Mouse (Mus musculus) neural tube, embryonic 15.5 days (tissue): ENCODE measurements around the gene Wwox. TPM values are rescaled to one million over a fixed set of nuclear protein-coding genes. Genes with fewer than 3 reads are reported as not detected.

Source experiments
- ATAC-seq: fragments of 200-750 bp; cut with Nextera tagmentation; 2 replicates; pipeline ENCODE4 v1.8.0; 2017; ENCODE audit warnings: mild to moderate bottlenecking, moderate TSS enrichment, moderate library complexity; ENCODE audit not compliant: low FRiP score
- H3K27ac ChIP-seq: fragments of 300-500 bp; sonication (generic); replicated peaks from 2 replicates; pipeline ENCODE4 v1.5.1; 2015; ENCODE audit warnings: mild to moderate bottlenecking, inconsistent platforms
- H3K27me3 ChIP-seq: fragments of 300-500 bp; sonication (generic); replicated peaks from 2 replicates; pipeline ENCODE4 v1.6.1; 2015; ENCODE audit warnings: inconsistent platforms
- H3K36me3 ChIP-seq: fragments of 300-500 bp; sonication (generic); 2 replicates; pipeline ENCODE4 v1.6.1; 2015; ENCODE audit warnings: inconsistent platforms
- H3K4me1 ChIP-seq: fragments of 300-500 bp; sonication (generic); 2 replicates; pipeline ENCODE4 v1.6.1; 2015; ENCODE audit warnings: inconsistent platforms
- H3K4me2 ChIP-seq: fragments of 300-500 bp; sonication (generic); 2 replicates; pipeline ENCODE4 v1.6.1; 2015; ENCODE audit warnings: inconsistent platforms, mild to moderate bottlenecking, moderate library complexity
- H3K4me3 ChIP-seq: fragments of 300-500 bp; sonication (generic); replicated peaks from 2 replicates; pipeline ENCODE4 v1.5.1; 2015; ENCODE audit warnings: mild to moderate bottlenecking, inconsistent platforms
- H3K9ac ChIP-seq: fragments of 300-500 bp; sonication (generic); replicated peaks from 2 replicates; pipeline ENCODE4 v1.6.1; 2015; ENCODE audit warnings: mild to moderate bottlenecking, inconsistent platforms
- H3K9me3 ChIP-seq: fragments of 300-500 bp; sonication (generic); replicated peaks from 2 replicates; pipeline ENCODE4 v1.6.1; 2016; ENCODE audit warnings: inconsistent platforms
- WGBS: fragments of 180-500 bp; shearing (Covaris S2); methylation state at CpG from one replicate; pipeline ENCODE4 v1.1.7; 2015; ENCODE audit warnings: mixed read lengths; 5-methylcytosine and 5-hydroxymethylcytosine counted together
- polyA plus RNA-seq: library from polyadenylated mRNA; unstranded; fragments of >200 nt; fragmentation: Nextera tagmentation; extraction: Ambion mirVana; gene quantifications from 2 replicates; pipeline ENCODE4 v1.2.1, GENCODE M21; 2015

Wwox gene
- polyA plus RNA-seq, 1 experiment from 2014 or later = 12.9 TPM

DNA sequence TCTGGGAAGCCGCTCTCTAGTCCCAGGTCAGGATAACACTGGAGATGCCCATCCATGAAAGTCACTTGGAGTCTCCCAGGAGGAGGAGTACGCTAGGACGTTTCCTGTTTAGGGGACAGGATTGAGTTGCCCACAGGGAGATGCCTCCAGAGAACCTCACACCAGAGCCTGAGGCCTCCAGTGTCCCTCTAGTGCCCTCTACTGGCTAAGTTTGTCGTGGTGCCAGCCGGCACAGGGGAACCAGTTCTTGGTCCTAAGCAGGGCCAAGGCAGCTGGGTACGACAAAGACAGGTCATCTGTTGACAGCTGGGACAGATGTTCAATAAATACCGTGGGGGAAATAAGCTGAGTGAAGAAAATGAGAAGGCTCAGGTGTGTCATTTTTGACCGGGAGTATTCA, 531.9 kb downstream of the Wwox start:
- Histone ChIP-seq H3K36me3 (no peaks in the 10 kb centered on the region), H3K9me3 (no peaks in the 10 kb centered on the region), H3K4me2 (no peak overlapping the region), H3K27me3 (0 out of 2 replicates have a peak, but pooled peaks cover 9% of the 10 kb centered on the region), H3K4me1 (peaks cover 7% of the 10 kb centered on the region), H3K27ac (no peak overlapping the region), H3K9ac (no peak overlapping the region), H3K4me3 (no peak overlapping the region)
- no peak for ATAC-seq
- 39% methylated on average over 8 of the region's 8 CpGs for WGBS

GRCm38 (mm10) chr8:114973002-114973461, 533.6 kb downstream of the Wwox start:
- Histone ChIP-seq H3K9ac (no peak overlapping the region), H3K27ac (no peak overlapping the region), H3K4me2 (no peak overlapping the region), H3K4me1 (peaks cover 7% of the 10 kb centered on the region), H3K27me3 (0 out of 2 replicates have a peak, but pooled peaks cover 9% of the 10 kb centered on the region), H3K36me3 (no peaks in the 10 kb centered on the region), H3K9me3 (no peaks in the 10 kb centered on the region), H3K4me3 (no peak overlapping the region)
- WGBS = 8% methylated on average over 12 of the region's 12 CpGs
- no peak for ATAC-seq

- no peak overlapping the region for H3K27ac ChIP-seq
- no peak overlapping the region for H3K9ac ChIP-seq
- no peak overlapping the region for H3K4me2 ChIP-seq
- H3K4me1 ChIP-seq = peaks cover 7% of the 10 kb centered on the region
- peaks cover 12% of the 10 kb centered on the region; the same call in 1 of the 2 replicates for H3K27me3 ChIP-seq
- 80% methylated on average over 5 of the region's 5 CpGs for WGBS
- no peak overlapping the region for H3K4me3 ChIP-seq
- no peaks in the 10 kb centered on the region for H3K9me3 ChIP-seq
- no peaks in the 10 kb centered on the region for H3K36me3 ChIP-seq
- no peak for ATAC-seq
Measured at GRCm38 (mm10) chr8:114974336-114974950, 535.0 kb downstream of the Wwox start.

- 87% methylated on average over 11 of the region's 11 CpGs for WGBS
Measured at GRCm38 (mm10) chr8:114977746-114978145, 538.3 kb downstream of the Wwox start.

GRCm38 (mm10) chr8:114978206-114978960, 538.9 kb downstream of the Wwox start:
- Histone ChIP-seq H3K27me3 (peaks cover 6% of the 10 kb centered on the region; the same call in 1 of the 2 replicates), H3K4me2 (no peak overlapping the region), H3K36me3 (no peaks in the 10 kb centered on the region), H3K27ac (no peak overlapping the region), H3K4me1 (no peaks in the 10 kb centered on the region; the same call in 1 of the 2 replicates), H3K4me3 (no peak overlapping the region), H3K9ac (no peak overlapping the region), H3K9me3 (no peaks in the 10 kb centered on the region)
- no peak for ATAC-seq
- 87% methylated on average over 15 of the region's 15 CpGs for WGBS

More at GRCm38 (mm10) chr8:114977746-114978145, 538.3 kb downstream of the Wwox start:
- no peak for ATAC-seq
- H3K4me3 ChIP-seq = no peak overlapping the region
- no peak overlapping the region for H3K4me2 ChIP-seq
- H3K9me3 ChIP-seq = no peaks in the 10 kb centered on the region
- no peak overlapping the region for H3K27ac ChIP-seq
- no peak overlapping the region for H3K9ac ChIP-seq
- peaks cover 2% of the 10 kb centered on the region; the same call in 1 of the 2 replicates for H3K27me3 ChIP-seq
- peaks cover 6% of the 10 kb centered on the region for H3K4me1 ChIP-seq
- H3K36me3 ChIP-seq = no peaks in the 10 kb centered on the region

- no peak overlapping the region for H3K4me2 ChIP-seq
- ATAC-seq = no peak
- H3K36me3 ChIP-seq = no peaks in the 10 kb centered on the region
- no peak overlapping the region for H3K9ac ChIP-seq
- H3K27me3 ChIP-seq = peaks cover 10% of the 10 kb centered on the region; the same call in 1 of the 2 replicates
- H3K27ac ChIP-seq = no peak overlapping the region
- H3K4me3 ChIP-seq = no peak overlapping the region
- 0 out of 2 replicates have a peak, but pooled peaks cover 8% of the 10 kb centered on the region for H3K4me1 ChIP-seq
- no peaks in the 10 kb centered on the region for H3K9me3 ChIP-seq
Measured at GRCm38 (mm10) chr8:114979671-114980070, 540.2 kb downstream of the Wwox start.

DNA sequence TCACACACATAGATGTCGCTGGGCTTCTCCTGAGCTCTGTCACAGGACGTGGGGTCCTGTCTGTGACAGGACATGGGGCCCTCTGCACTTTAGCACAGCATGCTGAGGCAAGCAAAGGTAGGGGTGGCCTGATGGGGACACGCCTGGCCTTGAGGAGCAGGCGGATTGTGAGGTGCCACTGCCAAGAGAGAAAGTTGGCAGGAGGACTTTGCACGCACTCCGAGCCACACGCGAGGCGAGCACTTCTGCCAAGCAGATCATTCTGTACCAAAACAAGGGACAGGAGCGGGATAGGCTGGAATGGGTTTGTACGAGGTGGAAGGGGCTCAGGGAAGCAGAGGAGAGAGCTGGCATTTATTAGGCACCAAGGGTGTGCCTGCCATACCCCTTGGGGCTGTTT, 543.3 kb downstream of the Wwox start:
- ATAC-seq = no peak
- H3K4me2 ChIP-seq = no peak overlapping the region
- no peaks in the 10 kb centered on the region for H3K9me3 ChIP-seq
- no peak overlapping the region for H3K9ac ChIP-seq
- 89% methylated on average over 11 of the region's 11 CpGs for WGBS
- H3K36me3 ChIP-seq = no peaks in the 10 kb centered on the region
- H3K4me1 ChIP-seq = 0 out of 2 replicates have a peak, but pooled peaks cover 8% of the 10 kb centered on the region
- H3K4me3 ChIP-seq = no peak overlapping the region
- H3K27ac ChIP-seq = no peak overlapping the region
- peaks cover 10% of the 10 kb centered on the region; the same call in 1 of the 2 replicates for H3K27me3 ChIP-seq

- Histone ChIP-seq H3K9me3 (no peaks in the 10 kb centered on the region), H3K4me3 (no peak overlapping the region), H3K27me3 (0 out of 2 replicates have a peak, but pooled peaks cover 7% of the 10 kb centered on the region), H3K36me3 (no peaks in the 10 kb centered on the region), H3K27ac (no peak overlapping the region), H3K4me2 (no peak overlapping the region), H3K9ac (no peak overlapping the region), H3K4me1 (0 out of 2 replicates have a peak, but pooled peaks cover 8% of the 10 kb centered on the region)
- ATAC-seq = no peak
- WGBS = 71% methylated on average over 8 of the region's 8 CpGs
Measured at GRCm38 (mm10) chr8:114984500-114984899, 545.0 kb downstream of the Wwox start.

DNA sequence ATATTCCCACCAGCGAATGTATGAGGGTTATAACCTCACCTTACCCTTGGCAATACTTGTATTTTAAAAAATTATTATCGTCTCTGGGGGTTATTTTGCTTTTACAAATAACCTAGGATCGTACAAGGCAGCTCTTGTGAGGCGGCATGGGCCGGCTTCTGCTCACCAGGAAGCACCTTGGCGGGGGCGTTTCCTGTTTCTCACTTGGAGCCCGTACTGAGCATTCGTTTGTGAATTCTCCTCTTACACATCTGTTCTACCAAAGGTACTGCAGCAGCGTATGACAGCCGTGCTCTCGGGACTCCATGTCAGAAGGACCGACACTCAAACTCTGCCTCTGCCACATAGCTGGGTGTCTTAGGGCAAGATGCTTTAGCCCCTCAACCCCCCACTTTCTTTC, 546.5 kb downstream of the Wwox start:
- WGBS = 86% methylated on average over 13 of the region's 13 CpGs

GRCm38 (mm10) chr8:114986971-114987370, 547.5 kb downstream of the Wwox start:
- WGBS = 75% methylated on average over 10 of the region's 10 CpGs

More for the DNA sequence above, 546.5 kb downstream of the Wwox start:
- H3K9ac ChIP-seq = no peak overlapping the region
- ATAC-seq = no peak
- 0 out of 2 replicates have a peak, but pooled peaks cover 8% of the 10 kb centered on the region for H3K4me1 ChIP-seq
- H3K4me2 ChIP-seq = no peak overlapping the region
- H3K27ac ChIP-seq = no peak overlapping the region
- H3K36me3 ChIP-seq = no peaks in the 10 kb centered on the region
- no peak overlapping the region for H3K4me3 ChIP-seq
- no peaks in the 10 kb centered on the region for H3K9me3 ChIP-seq
- 0 out of 2 replicates have a peak, but pooled peaks cover 7% of the 10 kb centered on the region for H3K27me3 ChIP-seq

DNA sequence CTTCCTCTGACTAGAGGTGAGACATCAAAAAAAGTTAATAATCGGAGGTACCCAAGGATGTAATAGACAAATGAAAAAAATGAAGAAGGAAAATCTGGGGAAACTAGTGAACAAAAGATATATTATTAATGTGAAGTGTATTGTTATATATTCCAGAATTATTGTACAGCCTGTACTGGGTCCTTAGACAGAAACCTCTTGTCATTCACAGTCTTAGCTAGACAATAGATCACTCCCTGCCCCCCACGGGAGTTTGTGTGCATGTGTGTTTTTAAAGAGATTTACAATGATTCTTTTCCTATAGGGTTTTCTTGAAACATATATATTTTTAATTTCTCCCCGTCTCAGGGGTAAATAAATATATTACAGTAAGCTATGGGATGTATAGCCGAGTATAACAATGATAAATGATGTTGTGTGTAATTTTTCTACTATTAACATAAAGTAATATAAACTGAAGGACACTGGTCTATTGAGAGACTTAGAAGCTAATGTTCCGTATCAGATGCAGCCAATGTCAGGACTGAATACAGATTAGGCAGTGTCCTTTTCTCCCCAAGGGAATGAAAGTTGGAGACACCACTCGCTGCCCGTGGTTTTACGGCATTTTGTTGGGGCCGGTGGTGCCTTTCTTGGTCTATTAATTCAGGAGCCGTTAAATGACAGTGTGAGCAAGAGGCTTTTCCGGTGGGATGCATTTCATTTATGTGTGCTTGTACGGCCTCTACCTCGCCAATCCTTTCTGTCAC, 551.6 kb downstream of the Wwox start:
- Histone ChIP-seq H3K27ac (no peak overlapping the region), H3K9me3 (no peaks in the 10 kb centered on the region), H3K9ac (no peak overlapping the region), H3K4me2 (peak overlapping the region; percentile 17; the same call in 1 of the 2 replicates), H3K4me1 (peaks cover 9% of the 10 kb centered on the region), H3K27me3 (peaks cover 5% of the 10 kb centered on the region; the same call in 1 of the 2 replicates), H3K4me3 (no peak overlapping the region), H3K36me3 (no peaks in the 10 kb centered on the region)
- ATAC-seq = no peak
- WGBS = 15% methylated on average over 13 of the region's 13 CpGs

More at GRCm38 (mm10) chr8:114986971-114987370, 547.5 kb downstream of the Wwox start:
- H3K4me1 ChIP-seq = peaks cover 14% of the 10 kb centered on the region
- H3K27me3 ChIP-seq = 0 out of 2 replicates have a peak, but pooled peaks cover 7% of the 10 kb centered on the region
- no peak overlapping the region for H3K4me2 ChIP-seq
- H3K27ac ChIP-seq = no peak overlapping the region
- no peak for ATAC-seq
- H3K9ac ChIP-seq = no peak overlapping the region
- no peak overlapping the region for H3K4me3 ChIP-seq
- H3K9me3 ChIP-seq = no peaks in the 10 kb centered on the region
- no peaks in the 10 kb centered on the region for H3K36me3 ChIP-seq
